Mouse (Mus musculus) kidney, adult 2 months (tissue): Measurements from ENCODE around the gene Ralgapa1.

ENCODE experiments used
- CTCF ChIP-seq: fragments of 200-500 bp; conservative IDR thresholded peaks from 2 replicates; pipeline ENCODE4 v1.5.1; 2011; ENCODE audit warnings: low read depth, mild to moderate bottlenecking, control low read depth, low read length, moderate library complexity, mixed read lengths; ENCODE audit not compliant: insufficient read depth, insufficient read length
- POLR2A ChIP-seq: fragments of 200-500 bp; IDR thresholded peaks from one replicate; pipeline ENCODE4 v1.6.1; 2011; ENCODE audit warnings: low read depth, low read length, control low read depth

DNA sequence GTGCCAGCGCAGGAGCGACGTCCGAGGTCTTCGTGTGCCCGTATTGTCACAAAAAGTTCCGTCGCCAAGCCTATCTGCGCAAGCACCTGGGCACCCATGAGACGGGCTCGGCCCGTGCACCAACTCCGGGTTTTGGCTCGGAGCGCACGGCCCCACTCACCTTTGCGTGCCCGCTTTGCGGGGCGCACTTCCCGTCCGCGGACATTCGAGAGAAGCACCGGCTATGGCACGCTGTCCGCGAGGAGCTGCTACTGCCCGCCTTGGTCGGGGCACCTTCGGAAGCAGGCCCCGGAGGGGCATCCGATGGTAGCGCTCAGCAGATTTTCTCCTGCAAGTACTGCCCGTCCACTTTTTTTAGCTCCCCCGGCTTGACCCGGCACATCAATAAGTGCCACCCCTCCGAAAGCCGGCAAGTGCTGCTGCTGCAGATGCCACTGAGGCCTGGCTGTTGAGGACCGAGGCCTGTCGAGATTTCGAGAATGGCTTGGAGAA is 220.4 kb downstream of the Ralgapa1 start:
- no peak for TF ChIP-seq POLR2A
- TF ChIP-seq CTCF: no peak
